30 mouse cellular contexts compared by ENCODE assay signal in the genomic region with DNA sequence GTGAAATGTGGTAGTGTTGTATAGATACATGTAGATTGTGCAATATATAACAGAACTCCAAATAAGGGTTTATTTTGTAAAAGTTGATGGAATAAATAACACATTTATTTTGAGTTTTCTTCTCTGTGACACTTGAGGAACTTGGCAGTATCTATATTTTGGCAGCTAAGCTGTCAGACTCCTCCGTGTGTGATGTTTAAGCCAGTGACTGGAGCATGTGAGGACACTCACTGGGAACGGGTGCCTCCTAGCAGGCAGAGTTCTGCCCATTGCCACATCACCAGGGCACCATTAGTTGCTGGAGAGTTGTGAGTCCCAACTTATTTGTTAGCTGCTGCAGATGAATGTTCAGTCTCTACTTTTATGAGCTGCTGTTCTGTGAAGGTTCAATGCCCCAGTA.
"Had no signal": no experiment of that assay in that cellular context is flagged by ENCODE, and none has a peak within 500 bp of the region (broad histone marks: within the 10 kb centered on the region; RNA-seq: fewer than 3 reads in every experiment).

No protein-coding gene starts in this region.

- H3K9me3 ChIP-seq: limb, embryonic 10.5 days; limb, embryonic 12.5 days; limb, embryonic 13.5 days; limb, embryonic 15.5 days; liver, embryonic 12.5 days; liver, embryonic 13.5 days; liver, embryonic 15.5 days; lung, embryonic 15.5 days; megakaryocyte, embryonic 14.5 days; midbrain, embryonic 10.5 days; midbrain, embryonic 12.5 days; midbrain, embryonic 13.5 days; midbrain, embryonic 15.5 days; neural tube, embryonic 12.5 days had no signal

- DNase-seq: left cerebral cortex, postnatal 4 days; liver; liver, embryonic 13.5 days; liver, postnatal 0 days; lung, adult 18-20 months; lung, adult 2 months; lung, embryonic 14.5 days; lung, postnatal 10 days; lung, postnatal 14 days; lung, postnatal 36 days; lung, postnatal 4 days; midbrain, embryonic 14.5 days had no signal

- H3K36me3 ChIP-seq: limb, embryonic 10.5 days; limb, embryonic 12.5 days; limb, embryonic 15.5 days; midbrain, embryonic 10.5 days; midbrain, embryonic 12.5 days; midbrain, embryonic 15.5 days; neural tube, embryonic 12.5 days had no signal

- H3K4me3 ChIP-seq: limb, embryonic 10.5 days; limb, embryonic 12.5 days; limb, embryonic 13.5 days; limb, embryonic 15.5 days; liver, embryonic 12.5 days; liver, embryonic 13.5 days; liver, embryonic 15.5 days; lung, embryonic 15.5 days; megakaryocyte, embryonic 14.5 days; midbrain, embryonic 10.5 days; midbrain, embryonic 12.5 days; midbrain, embryonic 13.5 days; midbrain, embryonic 15.5 days; myocyte; neural tube, embryonic 12.5 days had no signal

- H3K4me1 ChIP-seq: limb, embryonic 10.5 days; limb, embryonic 12.5 days; limb, embryonic 13.5 days; limb, embryonic 15.5 days; liver, embryonic 12.5 days; liver, embryonic 13.5 days; liver, embryonic 15.5 days; lung, embryonic 15.5 days; megakaryocyte, embryonic 14.5 days; midbrain, embryonic 10.5 days; midbrain, embryonic 12.5 days; midbrain, embryonic 13.5 days; midbrain, embryonic 15.5 days; neural tube, embryonic 12.5 days had no signal

- ATAC-seq: liver, embryonic 12.5 days; liver, postnatal 0 days; lung, postnatal 0 days; midbrain, embryonic 13.5 days; midbrain, embryonic 15.5 days had no signal

- H3K27me3 ChIP-seq: limb, embryonic 12.5 days; limb, embryonic 13.5 days; limb, embryonic 15.5 days; liver, embryonic 12.5 days; liver, embryonic 13.5 days; liver, embryonic 15.5 days; lung, embryonic 15.5 days; megakaryocyte, embryonic 14.5 days; midbrain, embryonic 12.5 days; midbrain, embryonic 13.5 days; midbrain, embryonic 15.5 days; neural tube, embryonic 12.5 days had no signal

- H3K27ac ChIP-seq: limb, embryonic 10.5 days; limb, embryonic 12.5 days; limb, embryonic 13.5 days; limb, embryonic 15.5 days; liver, embryonic 12.5 days; liver, embryonic 13.5 days; liver, embryonic 14.5 days; liver, embryonic 15.5 days; lung, embryonic 15.5 days; macrophage; midbrain, embryonic 10.5 days; midbrain, embryonic 12.5 days; midbrain, embryonic 13.5 days; midbrain, embryonic 15.5 days; neural tube, embryonic 12.5 days had no signal

- H3K9ac ChIP-seq: limb, embryonic 12.5 days; limb, embryonic 13.5 days; limb, embryonic 15.5 days; liver, embryonic 12.5 days; liver, embryonic 13.5 days; liver, embryonic 14.5 days; liver, embryonic 15.5 days; liver, postnatal 0 days; lung, embryonic 14.5 days; lung, embryonic 15.5 days; midbrain, embryonic 12.5 days; midbrain, embryonic 13.5 days; midbrain, embryonic 15.5 days; neural tube, embryonic 12.5 days had no signal

- H3K4me2 ChIP-seq: limb, embryonic 12.5 days; limb, embryonic 13.5 days; limb, embryonic 15.5 days; liver, embryonic 11.5 days; liver, embryonic 12.5 days; liver, embryonic 13.5 days; liver, embryonic 15.5 days; lung, embryonic 14.5 days; lung, embryonic 15.5 days; midbrain, embryonic 12.5 days; midbrain, embryonic 13.5 days; midbrain, embryonic 15.5 days; neural tube, embryonic 12.5 days had no signal
